Mouse (Mus musculus) monocyte, adult 2 months (primary cell): Measurements from ENCODE around the gene Npepps.
"Not testable (repeated sequence)": the region's sequence is repeated elsewhere in the genome, so short reads cannot be mapped to it uniquely, and the experiment has no call there.

Experiments used
- DNase-seq, 2 experiments: peaks; one replicate each; pipeline ENCODE4 v3.0.0; 2022; ENCODE audit warnings: low spot score in 2 of 2, low read depth in 1 of 2

The Npepps gene

DNA sequence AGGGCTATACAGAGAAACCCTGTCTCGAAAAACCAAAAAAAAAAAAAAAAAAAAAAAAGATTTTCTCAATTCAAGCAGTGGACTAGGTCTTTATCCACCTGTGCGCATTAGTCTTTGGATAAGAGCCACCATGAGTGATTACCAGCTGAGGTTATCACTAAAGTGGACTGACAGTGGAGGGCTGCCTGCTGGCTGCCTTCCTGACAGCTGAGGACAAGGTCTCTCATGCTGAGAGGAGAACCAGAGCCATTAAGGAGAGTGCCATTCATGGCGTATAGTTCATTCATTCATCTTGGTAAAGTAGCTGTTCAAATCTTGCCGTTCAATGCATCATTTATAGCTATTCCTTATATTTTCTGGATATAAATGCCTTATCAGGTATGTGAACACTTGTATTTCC lies 16.1 kb upstream of the Npepps start:
- DNase-seq, result no peak

- no peak for DNase-seq
These were observed 12.3 kb upstream of the Npepps start for GRCm38 (mm10) chr11:97292731-97293130.

GRCm38 (mm10) chr11:97289276-97290230 lies 9.1 kb upstream of the Npepps start:
- DNase-seq, result no peak

GRCm38 (mm10) chr11:97287643-97288042 lies 7.2 kb upstream of the Npepps start:
- DNase-seq, result no peak

- no peak for DNase-seq
These were observed 6.5 kb upstream of the Npepps start for GRCm38 (mm10) chr11:97286973-97287372.

DNA sequence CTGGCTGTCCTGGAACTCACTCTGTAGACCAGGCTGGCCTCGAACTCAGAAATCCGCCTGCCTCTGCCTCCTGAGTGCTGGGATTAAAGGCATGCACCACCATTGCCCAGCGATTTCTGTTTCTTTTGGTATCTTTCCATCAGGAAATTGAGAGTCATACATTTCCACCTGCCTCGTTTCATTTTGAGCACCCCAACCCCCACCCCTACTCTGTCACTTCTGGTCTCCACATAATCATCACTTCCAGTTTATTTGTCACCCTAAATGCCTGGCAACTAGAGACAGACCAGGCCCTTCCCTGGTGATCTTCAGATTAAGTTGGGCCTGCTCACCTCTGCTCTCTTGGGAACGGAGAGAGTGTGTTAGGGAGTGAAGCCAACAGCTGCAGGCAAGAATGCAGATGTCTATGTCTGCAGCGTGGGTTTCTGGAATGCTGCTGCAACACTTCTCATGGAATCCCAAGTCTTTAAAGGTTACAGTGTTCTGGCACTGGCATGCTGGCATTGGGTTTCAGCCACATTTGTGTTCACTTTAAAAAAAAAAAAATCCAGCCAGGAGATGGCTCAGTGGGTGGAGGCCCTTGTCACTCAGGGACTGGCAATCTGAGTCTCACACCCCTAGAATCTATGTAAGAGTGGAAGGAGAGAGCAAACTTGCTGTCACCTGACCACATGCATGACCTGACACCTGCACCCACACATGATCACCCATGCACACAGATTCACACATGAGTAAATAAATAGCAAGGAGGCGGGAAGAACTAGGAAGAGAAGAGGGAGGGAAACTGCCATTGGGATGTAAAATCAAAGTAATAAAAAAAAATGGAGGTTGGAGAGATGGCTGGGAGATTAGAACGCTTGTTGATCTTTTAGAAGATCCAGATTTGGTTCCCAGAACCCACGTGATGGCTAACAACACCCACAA lies 5.7 kb upstream of the Npepps start:
- no peak for DNase-seq

DNA sequence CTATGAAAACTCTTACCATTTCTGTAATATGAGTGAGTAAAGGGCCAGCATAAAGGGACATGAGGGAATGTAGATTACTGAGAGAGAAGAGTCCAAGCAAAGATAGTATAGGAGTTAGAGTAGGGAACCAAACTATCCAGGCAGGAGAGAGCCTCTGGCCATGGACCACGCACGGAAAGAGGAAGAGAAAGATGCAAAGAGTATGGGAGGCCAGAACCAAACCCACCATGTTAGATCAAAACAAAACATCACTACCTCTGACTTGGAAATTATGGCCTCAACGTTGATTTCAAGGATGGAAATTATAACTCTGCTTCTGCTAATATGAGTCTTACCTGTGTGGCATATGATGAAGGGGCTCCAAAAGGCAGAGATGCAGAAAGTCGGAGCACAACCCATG lies 4.4 kb upstream of the Npepps start:
- no peak for DNase-seq

GRCm38 (mm10) chr11:97282179-97282578 lies 1.7 kb upstream of the Npepps start:
- DNase-seq, result no peak

- no peak for DNase-seq
These were observed 828 bp downstream of the Npepps start for GRCm38 (mm10) chr11:97279405-97280215.

- no peak for DNase-seq
These were observed 1.4 kb downstream of the Npepps start for GRCm38 (mm10) chr11:97279040-97279404.

- no peak for DNase-seq
These were observed 2.0 kb downstream of the Npepps start for GRCm38 (mm10) chr11:97278456-97278855.

- DNase-seq, result no peak
These were observed 3.3 kb downstream of the Npepps start for GRCm38 (mm10) chr11:97277166-97277565.

- DNase-seq, result no peak
These were observed 4.4 kb downstream of the Npepps start for GRCm38 (mm10) chr11:97276019-97276418.

GRCm38 (mm10) chr11:97275349-97275748 lies 5.1 kb downstream of the Npepps start:
- no peak for DNase-seq

DNA sequence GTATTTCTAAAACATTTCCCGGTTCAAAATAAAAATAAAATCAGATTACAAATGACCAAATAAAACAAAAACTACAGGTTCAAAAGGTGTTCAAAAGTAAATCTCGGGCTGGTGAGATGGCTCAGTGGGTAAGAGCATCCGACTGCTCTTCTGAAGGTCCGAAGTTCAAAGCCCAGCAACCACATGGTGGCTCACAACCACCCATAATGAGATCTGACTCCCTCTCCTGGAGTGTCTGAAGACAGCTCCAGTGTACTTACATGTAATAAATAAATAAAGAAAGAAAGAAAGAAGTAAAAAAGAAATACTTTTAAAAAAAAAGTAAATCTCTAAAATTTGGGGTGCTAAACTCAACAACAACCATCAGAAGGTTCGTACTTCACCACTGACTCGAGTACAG lies 5.5 kb downstream of the Npepps start:
- DNase-seq, result not testable (repeated sequence)

DNA sequence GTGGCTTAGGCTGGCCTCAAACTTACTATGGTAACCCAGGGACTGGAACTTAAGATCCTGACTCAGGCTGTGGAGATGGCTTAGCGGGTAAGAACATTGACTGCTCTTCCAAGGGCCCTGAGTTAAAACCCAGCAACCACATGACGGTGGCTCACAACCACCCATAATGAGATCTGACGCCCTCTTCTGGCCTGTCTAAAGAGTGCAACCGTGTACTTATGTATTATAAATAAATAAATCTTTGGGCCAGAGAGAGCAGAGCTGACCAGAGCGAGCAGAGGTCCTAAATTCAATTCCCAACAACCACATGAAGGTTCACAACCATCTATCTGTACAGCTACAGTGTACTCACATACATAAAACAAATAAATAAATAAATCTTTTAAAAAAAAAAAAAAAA lies 6.8 kb downstream of the Npepps start:
- DNase-seq, result no peak

DNA sequence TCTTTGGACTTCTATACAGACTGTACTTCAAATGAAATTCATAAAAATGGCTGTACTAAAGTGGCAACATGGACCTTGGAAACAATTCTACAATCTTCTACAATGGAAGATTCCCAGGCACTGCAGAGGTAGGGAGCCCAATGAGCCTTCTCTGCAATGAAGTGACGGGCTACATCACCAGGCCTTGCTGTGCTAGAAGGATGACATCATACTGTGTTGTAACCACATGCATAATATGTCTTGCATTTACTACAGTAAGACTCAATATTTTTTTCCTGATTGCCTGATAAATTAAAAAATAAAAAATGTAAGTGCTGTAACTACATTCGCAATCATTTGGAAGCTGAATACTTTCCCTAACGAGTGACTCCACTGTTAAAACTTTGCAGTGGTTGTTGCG lies 7.6 kb downstream of the Npepps start:
- no peak for DNase-seq

DNA sequence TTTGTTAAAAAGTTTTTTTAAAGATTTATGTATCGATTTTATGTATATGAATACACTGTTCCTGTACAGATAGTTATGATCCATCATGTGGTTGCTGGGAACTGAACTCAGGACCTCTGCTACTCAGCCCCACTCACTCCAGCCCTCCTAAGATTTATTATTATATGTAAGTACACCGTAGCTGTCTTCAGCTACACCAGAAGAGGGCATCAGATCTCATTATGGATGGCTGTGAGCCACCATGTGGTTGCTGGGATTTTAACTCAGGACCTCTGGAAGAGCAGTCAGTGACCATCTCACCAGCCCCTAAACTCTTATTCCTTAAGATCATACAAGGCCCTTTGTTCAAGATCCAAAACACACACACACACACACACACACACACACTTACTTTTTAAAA lies 10.4 kb downstream of the Npepps start:
- not testable (repeated sequence) for DNase-seq

DNA sequence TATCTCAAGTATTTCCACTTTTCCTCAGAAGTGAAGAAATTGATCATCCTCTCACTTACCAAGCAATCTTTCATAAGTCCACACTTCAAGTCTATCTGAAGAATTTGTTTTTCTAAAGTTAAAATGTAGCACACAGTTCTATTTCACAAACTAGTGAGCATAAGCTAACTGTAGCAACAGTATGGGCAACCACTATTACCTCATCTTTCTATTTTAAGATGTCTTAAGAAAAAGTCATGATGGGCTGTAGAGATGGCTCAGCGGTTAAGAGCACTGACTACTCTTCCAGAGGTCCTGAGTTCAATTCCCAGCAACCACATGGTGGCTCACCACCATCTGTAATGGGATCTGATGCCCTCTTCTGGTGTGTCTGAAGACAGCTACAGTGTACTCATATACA lies 13.9 kb downstream of the Npepps start:
- not testable (repeated sequence) for DNase-seq

- DNase-seq, result not testable (repeated sequence)
These were observed 30.8 kb downstream of the Npepps start for GRCm38 (mm10) chr11:97249649-97250048.
